Comparison of ENCODE assay signal across 9 mouse cellular contexts in the genomic region with DNA sequence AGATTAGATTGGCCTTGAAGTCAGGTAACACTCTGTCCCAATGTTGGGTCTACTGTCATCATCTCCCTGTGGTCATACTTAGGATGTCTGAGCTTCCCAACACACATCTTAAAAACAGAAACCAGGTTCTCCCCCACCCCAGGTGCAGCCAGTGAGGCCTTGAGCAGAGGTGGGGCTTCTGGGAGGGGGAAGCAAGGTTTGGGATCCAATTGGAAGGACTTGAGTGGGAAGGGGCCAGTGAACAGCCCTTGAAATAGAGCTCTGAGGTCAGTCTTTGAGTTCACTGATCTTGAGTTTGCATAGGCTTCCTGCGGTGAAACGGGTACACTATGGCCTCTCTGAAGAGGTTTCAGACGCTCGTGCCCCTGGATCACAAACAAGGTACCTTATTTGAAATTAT. TPM values are rescaled to one million over a fixed set of nuclear protein-coding genes. Genes with fewer than 3 reads are reported as not detected.
A peak's percentile ranks its signal among the peaks of the same experiment; 100 is the strongest.
DNase-seq lines count a peak whose midpoint lies in the region; ATAC-seq and TF ChIP-seq lines count a peak whose summit lies in the region.
"Had no signal": no experiment of that assay in that cellular context is flagged by ENCODE, and none has a peak within 500 bp of the region (broad histone marks: within the 10 kb centered on the region; RNA-seq: fewer than 3 reads in every experiment).

A gene (plus strand): TSS at position 290 of the 400 bp plus-strand sequence.

- peak within 1 kb of the TSS; percentile 14 for H3K4me3 ChIP-seq in erythroblast, embryonic 14.5 days (replicated peaks)
- H3K4me3 ChIP-seq in megakaryocyte, embryonic 14.5 days (replicated peaks), result peak within 1 kb of the TSS; percentile 10
- peak within 1 kb of the TSS; percentile 37 for H3K4me3 ChIP-seq in limb, embryonic 14.5 days (replicated peaks; ENCODE audit: low read length)
- H3K4me3 ChIP-seq in stomach, embryonic 14.5 days (ENCODE audit: low read depth, low read length), result peak within 1 kb of the TSS; percentile 38

- H3K9me3 ChIP-seq in erythroblast, embryonic 14.5 days (ENCODE audit: control insufficient read depth, low read length), result no peaks in the 10 kb centered on the region
- H3K9me3 ChIP-seq in megakaryocyte, embryonic 14.5 days, result peaks cover 20% of the 10 kb centered on the region
- H3K9me3 ChIP-seq in limb, embryonic 14.5 days (ENCODE audit: control insufficient read depth, low read length), result no peaks in the 10 kb centered on the region
- no peaks in the 10 kb centered on the region for H3K9me3 ChIP-seq in stomach, embryonic 14.5 days (ENCODE audit: control insufficient read depth, low read depth, low read length)

- peak within 1 kb of the TSS; percentile 84 for H3K4me2 ChIP-seq in limb, embryonic 14.5 days (replicated peaks; ENCODE audit: low read depth, low read length, severe bottlenecking)
- H3K4me2 ChIP-seq in stomach, embryonic 14.5 days (replicated peaks; ENCODE audit: low read depth, low read length), result peak within 1 kb of the TSS; percentile 88

- peak within 1 kb of the TSS; percentile 54 for H3K9ac ChIP-seq in limb, embryonic 14.5 days (ENCODE audit: low read depth, low read length, severe bottlenecking)
- H3K9ac ChIP-seq in stomach, embryonic 14.5 days (replicated peaks; ENCODE audit: low read depth, low read length), result peak within 1 kb of the TSS; percentile 36

- DNase-seq in limb, embryonic 14.5 days (ENCODE audit: low spot score), result no peak
- no peak for DNase-seq in thymus, postnatal 10 days (ENCODE audit: low spot score in 2 of 2)
- DNase-seq: lung, postnatal 14 days had no signal

- peaks cover 45% of the 10 kb centered on the region for H3K27me3 ChIP-seq in erythroblast, embryonic 14.5 days (ENCODE audit: control insufficient read depth)
- no peaks in the 10 kb centered on the region for H3K27me3 ChIP-seq in megakaryocyte, embryonic 14.5 days (replicated peaks)
- 0 out of 2 replicates have a peak, but pooled peaks cover 2% of the 10 kb centered on the region for H3K27me3 ChIP-seq in limb, embryonic 14.5 days (ENCODE audit: control insufficient read depth, insufficient read depth, low read length)
- H3K27me3 ChIP-seq in stomach, embryonic 14.5 days (ENCODE audit: control insufficient read depth, insufficient read depth, low read length), result no peaks in the 10 kb centered on the region

- 93% methylated on average over 4 of the region's 4 CpGs for WGBS in limb, embryonic 14.5 days
- WGBS in stomach, embryonic 14.5 days, result 94% methylated on average over 4 of the region's 4 CpGs

- ATAC-seq in erythroblast, adult 5-6 weeks (replicated peaks; ENCODE audit: low FRiP score, poor library complexity, severe bottlenecking), result no peak
- no peak for ATAC-seq in megakaryocyte, adult 5-6 weeks (ENCODE audit: poor library complexity, severe bottlenecking)
- ATAC-seq in limb, embryonic 14.5 days (ENCODE audit: low FRiP score, low read depth), result no peak
- no peak for ATAC-seq in stomach, embryonic 14.5 days (ENCODE audit: insufficient number of reproducible peaks, insufficient read depth, low FRiP score, low read depth)
- ATAC-seq in frontal cortex, adult (ENCODE audit: low TSS enrichment), result no peak

- H3K27ac ChIP-seq in limb, embryonic 14.5 days (replicated peaks; ENCODE audit: low read depth, low read length), result no peak within 1 kb of the TSS
- H3K27ac ChIP-seq in stomach, embryonic 14.5 days (ENCODE audit: low read length), result no peak within 1 kb of the TSS

- H3K36me3 ChIP-seq in erythroblast, embryonic 14.5 days (ENCODE audit: control insufficient read depth), result no peaks in the 10 kb centered on the region
- H3K36me3 ChIP-seq in megakaryocyte, embryonic 14.5 days (replicated peaks; ENCODE audit: low read length), result peaks cover 52% of the 10 kb centered on the region
- no peaks in the 10 kb centered on the region for H3K36me3 ChIP-seq in limb, embryonic 14.5 days (ENCODE audit: control insufficient read depth, insufficient read depth, low read length)
- H3K36me3 ChIP-seq in stomach, embryonic 14.5 days (ENCODE audit: control insufficient read depth, insufficient read depth, low read length), result no peaks in the 10 kb centered on the region

- peaks cover 6% of the 10 kb centered on the region for H3K4me1 ChIP-seq in erythroblast, embryonic 14.5 days (ENCODE audit: control insufficient read depth)
- peaks cover 35% of the 10 kb centered on the region for H3K4me1 ChIP-seq in megakaryocyte, embryonic 14.5 days
- peaks cover 6% of the 10 kb centered on the region; the same call in 1 of the 2 replicates for H3K4me1 ChIP-seq in limb, embryonic 14.5 days (ENCODE audit: control insufficient read depth, insufficient read depth, low read length)
- H3K4me1 ChIP-seq in stomach, embryonic 14.5 days (ENCODE audit: control insufficient read depth, insufficient read depth, low read length), result 0 out of 2 replicates have a peak, but pooled peaks cover 3% of the 10 kb centered on the region

- TF ChIP-seq POLR2A in limb, embryonic 14.5 days (IDR thresholded peaks at IDR 0.05; ENCODE audit: borderline replicate concordance, extremely low read depth, insufficient read depth, insufficient read length), result no peak

RNA-seq across cellular contexts. Expression of the gene that starts here (rescaled TPM):
- polyA plus RNA-seq in erythroblast, embryonic 14.5 days (2012), result not detected in 2 replicates
- total RNA-seq in erythroblast, adult 5-6 weeks (2015; ENCODE audit: low replicate concordance), result not detected in 2 replicates
- total RNA-seq in erythroblast, adult 5-6 weeks (2017; ENCODE audit: low replicate concordance), result not detected in 2 replicates
- 1.8 TPM in 1 of 2 replicates, not detected in the other for polyA plus RNA-seq in megakaryocyte, embryonic 14.5 days (2012; ENCODE audit: insufficient read depth, low replicate concordance)
- not detected in 2 replicates for total RNA-seq in megakaryocyte, adult 5-6 weeks (2015)
- not detected in 2 replicates for total RNA-seq in megakaryocyte, adult 5-6 weeks (2017)
- not detected in 2 replicates for polyA plus RNA-seq in limb, embryonic 14.5 days (2012; rRNA removed)
- polyA plus RNA-seq in limb, embryonic 14.5 days (2014; fragmentation: Nextera tagmentation; extraction: Ambion mirVana), result not detected in 2 replicates
- not detected in 2 replicates for polyA plus RNA-seq in stomach, embryonic 14.5 days (2014; fragmentation: Nextera tagmentation; extraction: Ambion mirVana)
